Mouse (Mus musculus) layer of hippocampus, adult 9-10 months (tissue): ENCODE measurements around the gene Ermard.

Experiments used
- DNase-seq: peaks from one replicate; pipeline ENCODE4 v3.0.0; 2022; ENCODE audit warnings: low spot score

Ermard gene

DNA sequence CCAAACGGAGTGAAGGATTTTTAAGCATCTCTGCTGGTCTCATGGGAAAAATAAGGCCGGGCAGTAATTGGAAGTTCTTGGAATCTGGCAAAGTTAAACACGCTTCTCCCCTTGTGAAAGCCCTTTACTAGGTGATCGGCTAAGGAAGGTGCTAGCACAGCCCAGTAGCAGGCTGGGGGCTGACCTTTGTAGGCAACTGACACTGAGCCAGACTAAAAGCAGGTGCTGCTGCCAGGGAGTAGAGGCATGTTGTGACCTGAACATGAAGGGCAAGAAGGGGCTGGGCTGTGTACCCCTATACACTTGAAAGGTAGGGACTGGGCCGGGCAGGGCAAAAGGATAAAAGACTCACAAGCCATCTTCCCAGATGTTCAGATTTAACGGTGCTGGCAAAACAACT lies 19.3 kb downstream of the Ermard start:
- no peak for DNase-seq

DNA sequence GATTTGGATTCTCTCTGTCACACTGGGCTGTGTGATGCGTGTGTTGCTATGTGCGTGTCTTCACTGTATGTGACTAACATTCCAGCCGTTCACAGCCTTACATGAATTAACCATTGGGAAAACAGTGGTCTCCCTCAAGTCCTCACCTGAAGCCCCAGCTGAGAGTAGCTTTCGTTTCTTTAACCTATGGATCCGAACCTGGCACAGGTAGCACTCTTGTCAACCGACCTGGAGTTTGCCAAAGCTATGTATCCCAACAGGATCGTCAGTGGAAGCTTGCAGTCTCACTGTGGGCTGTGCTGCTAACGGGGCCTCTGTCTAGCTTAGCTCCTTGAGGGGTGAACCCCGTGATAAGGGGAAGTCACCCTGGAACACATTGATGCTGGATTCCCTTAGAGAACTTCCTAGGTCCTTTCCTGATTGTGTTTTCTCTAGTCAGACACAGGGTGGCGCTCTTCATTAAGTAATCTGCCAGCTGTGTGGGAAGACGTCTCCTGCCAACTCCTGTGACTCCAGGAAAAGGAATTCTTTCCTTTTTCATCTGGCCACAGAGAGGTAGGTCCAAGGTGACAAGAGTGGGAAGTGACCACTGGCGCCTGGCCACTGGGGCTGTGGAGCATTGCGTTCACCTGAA lies 24.5 kb downstream of the Ermard start:
- no peak for DNase-seq

DNA sequence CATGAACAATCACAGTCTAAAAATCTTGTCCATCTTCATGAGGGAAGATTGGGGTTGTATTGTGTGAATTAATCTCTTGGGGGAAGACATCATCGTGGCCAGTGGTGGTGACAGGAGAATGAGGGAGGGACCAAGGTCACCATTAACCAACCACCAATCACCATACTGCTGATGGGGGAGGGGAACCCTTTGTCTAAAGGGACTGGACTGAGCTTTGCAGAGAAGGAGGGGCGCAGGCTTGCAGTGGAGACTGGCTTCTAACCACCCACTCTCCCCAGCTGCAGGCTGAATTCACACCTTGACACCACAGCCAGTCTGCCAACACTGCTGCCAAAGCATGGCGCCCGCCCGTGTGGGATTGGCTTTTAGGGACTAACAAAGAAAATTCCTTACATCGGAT lies 25.1 kb downstream of the Ermard start:
- no peak for DNase-seq

DNA sequence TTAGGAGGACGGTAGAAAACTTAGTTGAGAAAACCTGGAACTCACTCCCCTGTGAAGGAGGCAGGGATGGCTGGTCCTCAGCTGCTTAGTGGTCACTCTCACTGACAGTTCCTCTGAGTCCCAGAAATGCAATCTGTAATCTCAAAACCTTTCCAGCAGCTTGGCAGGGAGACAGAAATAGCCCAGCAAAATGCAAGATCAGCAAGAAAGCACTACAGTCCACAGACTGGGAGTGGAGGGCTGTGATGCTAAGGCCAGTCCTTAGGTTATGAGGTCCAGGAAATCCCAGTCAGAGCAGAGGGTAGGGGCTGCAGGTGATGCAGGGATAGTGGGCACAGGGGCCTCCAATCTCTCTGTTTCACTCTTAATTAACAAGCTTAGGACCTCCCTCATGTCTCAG lies 25.9 kb downstream of the Ermard start:
- DNase-seq: no peak

DNA sequence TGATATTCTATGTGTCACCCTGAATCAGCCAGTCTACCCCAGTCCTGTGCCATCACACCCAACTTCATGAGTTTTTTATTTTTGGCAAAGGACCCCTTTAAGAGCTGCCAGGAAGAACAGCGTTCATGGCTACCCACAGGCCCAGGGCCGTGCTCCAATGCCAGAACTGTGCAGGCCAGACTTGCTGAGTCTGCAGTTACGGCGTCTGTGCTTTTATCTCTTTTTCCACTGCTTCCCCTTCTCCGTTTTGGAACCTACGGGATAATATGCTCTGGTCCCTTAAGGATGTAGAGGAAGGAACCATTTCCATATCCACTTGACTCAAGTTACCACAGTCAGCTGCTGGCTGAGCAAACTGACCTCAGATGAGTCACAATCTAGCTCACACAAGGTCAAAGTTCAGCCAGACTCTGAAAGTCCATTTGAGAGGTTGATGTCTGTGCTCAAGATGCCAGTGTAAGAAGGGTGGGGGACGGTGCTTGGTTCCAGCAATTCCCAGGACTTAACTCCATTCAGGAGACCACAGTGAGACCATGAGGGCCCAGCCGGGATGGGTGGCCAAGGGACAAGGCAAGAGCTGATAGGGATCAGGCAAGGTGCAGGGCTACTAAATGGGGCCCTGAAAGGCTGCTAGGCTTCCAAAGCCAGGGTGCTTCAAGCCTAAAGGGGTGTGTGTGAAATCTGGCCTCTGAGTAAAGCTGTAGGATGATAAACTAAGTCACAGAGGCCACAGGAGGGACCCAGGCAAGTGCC lies 27.2 kb downstream of the Ermard start:
- DNase-seq: no peak

DNA sequence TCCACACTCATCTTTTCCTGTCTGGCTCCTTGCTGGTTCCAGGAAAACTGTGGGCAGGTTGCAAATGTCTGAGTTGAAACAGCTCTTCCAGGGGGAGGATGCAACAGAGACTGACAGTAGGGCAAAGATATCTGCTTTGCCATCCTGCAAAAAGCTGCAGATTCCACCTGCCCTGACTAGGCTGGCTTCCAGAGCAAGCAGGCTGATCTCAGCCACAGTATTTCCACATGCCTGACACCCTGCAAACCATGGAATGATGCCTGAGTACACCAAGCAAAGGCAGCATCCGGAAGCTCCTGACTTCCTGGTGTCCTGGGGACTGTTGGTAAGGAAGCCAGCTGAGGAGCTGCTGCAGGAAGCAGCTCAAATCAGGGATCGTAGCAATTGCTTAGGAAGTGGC lies 28.1 kb downstream of the Ermard start:
- no peak for DNase-seq

DNA sequence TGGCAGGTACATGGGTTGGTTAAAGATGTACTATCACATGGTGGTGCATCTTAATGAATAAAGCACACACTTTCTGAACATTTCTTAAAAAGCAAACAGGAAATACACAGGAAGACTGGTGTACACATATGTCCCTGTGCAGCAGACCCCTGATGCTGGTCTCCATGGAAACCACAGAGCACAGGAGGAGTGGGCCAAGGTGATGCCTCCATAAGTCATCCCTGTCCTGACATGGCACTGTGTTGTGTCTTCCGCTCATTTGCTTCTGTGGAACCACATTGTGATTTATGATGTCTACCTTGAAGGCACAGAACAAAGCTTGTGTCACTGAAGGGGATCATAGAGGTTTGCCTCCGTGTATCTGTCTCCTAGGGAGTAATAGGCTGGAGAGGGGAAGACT lies 31.2 kb downstream of the Ermard start:
- DNase-seq: no peak

DNA sequence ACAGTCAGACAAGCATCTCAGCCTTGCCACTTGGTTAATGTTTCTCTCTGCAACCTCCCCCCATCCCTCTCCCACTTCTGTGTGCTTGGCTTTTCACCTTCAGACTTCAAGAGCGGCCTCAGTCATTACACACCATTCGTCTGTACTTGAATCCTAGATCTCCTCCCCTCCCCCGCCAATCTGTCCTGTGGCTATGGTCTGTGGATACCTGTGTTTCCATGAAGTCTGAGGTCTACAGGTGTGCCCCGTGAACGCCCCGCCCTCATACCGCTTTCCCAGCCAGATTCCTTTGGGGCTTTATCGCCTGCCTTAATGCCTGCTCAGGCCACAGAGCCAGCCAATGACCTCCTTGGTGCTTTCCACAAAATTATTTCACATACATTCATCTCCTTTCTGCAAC lies 34.0 kb downstream of the Ermard start:
- no peak for DNase-seq

DNA sequence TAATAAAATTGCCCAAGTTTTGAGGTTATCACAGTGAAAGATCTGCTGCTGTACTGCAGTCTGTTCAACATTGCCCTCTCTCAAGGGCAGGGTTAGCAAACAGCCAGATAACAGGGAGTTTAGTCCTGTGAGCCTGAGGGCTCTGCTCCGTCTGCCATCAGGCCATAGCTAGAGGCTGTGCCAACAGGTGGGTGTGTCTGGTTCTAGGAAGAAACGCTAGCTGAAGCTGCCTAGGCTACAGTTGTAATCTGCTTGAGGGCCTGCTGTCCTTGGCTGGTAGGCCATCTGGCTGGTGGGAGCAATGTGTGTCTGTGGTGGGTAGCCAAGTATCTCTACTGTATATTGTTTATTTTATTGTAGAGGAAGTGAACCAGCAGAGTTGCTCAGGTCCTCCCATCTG lies 36.5 kb downstream of the Ermard start:
- DNase-seq: no peak

DNA sequence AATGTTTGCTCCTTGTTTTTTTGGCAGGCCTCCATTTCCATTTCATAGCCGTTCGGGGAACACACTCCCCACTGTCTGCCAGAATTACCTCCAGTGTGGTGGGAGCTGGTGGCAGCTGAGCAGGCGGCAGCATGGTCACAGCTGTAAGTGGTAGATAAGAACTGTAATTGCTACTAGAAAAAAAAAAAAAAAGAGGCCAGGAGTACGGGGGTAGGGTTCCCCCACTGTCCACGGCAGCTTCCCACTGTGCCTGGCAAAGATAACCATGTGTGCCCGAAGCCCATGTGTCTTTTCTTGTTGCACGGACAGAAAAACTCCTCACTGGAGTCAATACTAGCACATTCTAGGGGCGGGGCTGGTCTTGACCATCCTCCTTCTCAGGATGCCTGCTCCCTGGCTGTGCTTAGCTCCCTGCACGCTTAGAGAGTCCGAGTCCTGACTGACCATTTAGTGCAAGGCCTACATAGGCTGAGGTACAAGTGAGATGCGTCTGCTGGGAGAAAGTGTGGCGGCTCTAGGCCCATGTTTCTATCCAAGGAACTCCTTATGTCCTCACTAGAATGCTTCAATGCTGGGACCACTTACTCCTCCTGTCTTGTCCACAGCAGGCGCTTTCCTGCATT lies 43.3 kb downstream of the Ermard start:
- DNase-seq: no peak

DNA sequence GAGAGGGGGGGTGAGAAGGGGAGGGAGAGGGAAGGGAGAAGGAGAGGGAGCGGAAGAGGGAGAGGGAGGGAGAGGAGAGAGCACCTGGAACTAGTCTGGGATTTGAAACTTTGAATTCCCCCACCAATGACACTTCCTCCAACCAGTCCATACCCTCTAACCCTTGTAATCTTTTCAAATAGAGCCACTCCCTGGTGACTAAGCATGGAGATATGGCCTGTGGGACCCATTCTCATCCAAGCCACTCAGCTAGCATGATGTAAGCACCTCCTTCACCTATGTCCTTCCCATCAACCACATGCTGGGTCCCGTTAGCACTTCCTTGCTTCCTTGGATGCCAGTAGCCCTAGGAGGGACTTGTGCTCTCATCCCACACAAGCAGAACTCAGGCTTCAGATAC lies 44.0 kb downstream of the Ermard start:
- DNase-seq: no peak

DNA sequence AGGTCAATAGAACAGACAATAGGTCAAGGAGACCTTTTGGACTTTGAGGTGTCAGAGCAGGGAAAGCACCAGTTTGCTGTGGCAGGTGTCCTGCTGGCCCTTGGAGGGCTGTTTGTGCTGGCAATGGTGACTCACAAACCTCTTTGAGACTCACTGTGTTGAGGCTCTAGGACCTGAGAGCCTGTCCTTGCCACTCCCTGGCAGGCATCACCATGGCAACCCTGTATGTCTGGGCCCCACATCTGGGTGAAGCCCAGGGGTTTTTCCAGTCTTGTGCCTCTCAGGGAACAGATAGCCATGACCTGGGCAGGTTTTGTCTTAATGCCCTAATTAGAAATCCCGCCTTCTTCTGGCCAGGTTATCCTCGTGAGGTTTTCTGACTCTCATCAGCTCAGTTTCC lies 47.2 kb downstream of the Ermard start:
- no peak for DNase-seq

DNA sequence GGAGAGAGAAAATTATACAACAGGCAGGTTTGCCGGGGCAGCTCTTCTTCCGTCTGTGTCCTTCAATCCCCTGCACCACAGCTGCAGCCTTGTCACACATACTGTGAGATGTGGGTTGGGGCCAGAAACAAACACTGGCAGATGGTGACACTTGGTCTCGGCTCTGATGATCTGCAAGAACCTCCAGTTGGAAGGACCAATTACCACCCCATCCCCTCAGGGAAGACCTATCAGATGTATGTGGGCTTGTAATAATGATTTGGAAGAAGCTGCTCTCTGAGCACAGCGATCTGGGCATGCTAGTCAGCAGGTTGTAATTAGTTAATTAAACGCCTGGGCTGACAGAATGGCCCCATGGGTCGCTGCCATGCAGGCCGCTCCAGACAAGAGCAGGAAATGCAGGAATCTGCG lies 47.6 kb downstream of the Ermard start:
- DNase-seq: no peak

DNA sequence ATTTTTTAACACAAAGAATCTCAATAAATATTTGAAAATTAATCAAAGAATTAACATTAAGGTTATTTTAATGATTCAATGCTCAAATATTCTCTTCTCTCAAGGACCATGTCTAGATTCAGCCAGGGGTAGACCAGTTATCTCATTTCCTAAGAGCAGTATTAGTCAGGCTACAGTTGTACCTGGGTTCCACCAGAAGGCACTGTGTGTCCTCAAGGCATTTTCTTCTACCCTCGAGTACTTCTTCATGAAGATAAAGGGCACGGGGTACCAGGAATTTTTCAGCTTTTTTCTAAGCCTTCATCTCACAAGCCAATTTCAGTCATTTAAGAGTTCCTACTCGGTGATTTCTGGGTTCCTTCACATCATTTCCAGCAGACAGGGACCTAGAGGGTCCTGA lies 50.7 kb downstream of the Ermard start:
- DNase-seq: no peak

DNA sequence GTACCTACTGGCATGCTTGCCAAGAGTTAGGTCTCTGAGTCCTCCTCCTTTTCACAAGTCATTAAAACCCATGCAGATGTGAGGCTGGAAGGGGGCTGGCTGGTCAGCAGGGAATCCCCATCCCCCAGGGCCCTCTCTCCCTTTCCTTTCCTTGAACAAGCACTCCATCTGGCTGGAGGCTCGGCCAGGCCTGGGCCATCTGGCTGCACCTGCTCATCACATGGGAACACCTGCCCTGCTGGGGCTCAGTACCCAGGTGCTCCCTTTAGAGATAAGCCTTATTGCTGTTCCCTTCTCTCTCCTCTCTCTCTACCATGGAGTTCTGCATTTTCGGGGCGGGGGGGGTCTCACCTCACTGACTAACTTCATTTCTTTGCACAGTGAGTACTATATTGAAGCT lies 52.5 kb downstream of the Ermard start:
- no peak for DNase-seq

DNA sequence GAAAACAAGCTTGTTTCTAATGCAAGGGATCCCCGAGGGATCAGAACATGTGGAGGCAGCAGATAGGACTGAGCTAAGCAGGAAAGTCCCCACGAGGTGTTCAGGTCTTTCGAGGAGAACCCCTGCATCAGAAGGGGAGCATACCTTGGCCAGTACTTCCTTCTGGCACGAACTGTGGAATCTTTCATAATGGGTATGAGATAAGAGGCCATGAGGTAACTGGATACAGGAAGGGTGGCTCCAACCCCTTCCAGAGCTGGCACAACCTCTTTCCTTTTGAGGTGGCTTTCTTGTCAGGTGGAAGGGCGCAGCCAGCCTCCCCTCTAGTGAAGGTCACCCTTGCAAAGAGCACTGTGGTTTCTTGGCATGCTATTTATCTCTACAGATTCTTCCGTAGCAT lies 55.8 kb downstream of the Ermard start:
- DNase-seq: no peak

DNA sequence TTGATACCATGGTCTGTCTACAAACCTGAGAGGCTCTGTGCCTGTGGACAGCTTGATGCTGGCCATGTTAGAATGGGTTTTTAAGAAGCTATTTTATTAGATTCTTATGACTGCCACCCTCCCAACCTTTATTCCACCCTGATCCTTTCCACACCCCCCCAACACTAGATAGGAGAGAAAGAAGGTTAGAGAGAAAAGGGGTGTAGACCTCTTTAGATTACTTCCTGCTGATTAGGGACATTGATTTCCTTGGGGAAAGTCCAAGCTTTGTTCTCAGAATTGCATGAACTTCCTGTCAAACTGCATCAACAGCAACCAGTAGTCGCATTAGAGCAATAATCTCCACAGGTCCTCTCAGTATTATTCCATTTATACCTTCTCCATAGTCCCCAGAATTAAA lies 57.7 kb downstream of the Ermard start:
- no peak for DNase-seq

DNA sequence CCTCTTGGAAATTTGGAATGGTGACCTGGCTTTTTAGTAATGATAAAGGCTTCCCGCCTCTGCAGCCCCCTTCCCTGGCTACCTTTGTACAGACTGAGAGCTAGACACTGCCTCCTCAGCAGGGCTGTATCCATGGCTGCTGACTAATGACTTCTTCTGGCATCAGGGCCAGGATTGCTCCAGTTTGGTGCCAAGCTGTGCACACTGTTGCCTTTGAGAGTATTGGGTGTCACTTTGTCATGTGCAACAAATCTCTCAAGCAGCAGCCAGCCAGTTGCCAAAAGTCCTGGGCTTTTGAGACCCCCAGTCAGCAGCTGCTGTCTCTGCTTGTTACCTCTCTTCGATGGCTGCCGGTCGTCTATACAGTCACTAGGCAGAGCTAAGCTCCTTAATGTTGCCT lies 60.3 kb downstream of the Ermard start:
- DNase-seq: no peak

DNA sequence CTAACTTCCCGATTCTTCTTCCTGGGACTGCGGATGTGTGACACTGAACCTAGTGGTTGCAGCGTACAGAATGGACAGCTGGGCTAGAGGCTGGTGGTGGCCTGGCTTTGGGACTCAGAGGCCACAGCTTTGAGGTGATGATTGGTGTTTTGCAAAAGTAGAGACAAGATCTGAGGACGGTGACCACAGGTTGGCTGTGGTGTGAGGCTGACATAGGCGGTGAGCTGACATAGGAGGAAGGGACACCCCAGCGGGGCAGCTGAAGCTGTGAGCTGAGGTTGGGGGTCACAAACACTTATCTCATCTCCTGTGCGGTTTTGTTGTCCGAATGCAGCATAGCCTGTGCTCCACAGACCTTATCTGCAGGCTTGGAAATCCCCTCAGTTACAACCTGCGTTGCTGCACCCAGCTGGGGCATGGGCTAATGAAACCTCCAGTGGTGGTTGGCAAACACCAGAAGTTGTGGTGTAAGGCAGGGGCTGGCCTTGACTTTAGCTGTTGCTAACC lies 66.2 kb downstream of the Ermard start:
- DNase-seq: no peak

DNA sequence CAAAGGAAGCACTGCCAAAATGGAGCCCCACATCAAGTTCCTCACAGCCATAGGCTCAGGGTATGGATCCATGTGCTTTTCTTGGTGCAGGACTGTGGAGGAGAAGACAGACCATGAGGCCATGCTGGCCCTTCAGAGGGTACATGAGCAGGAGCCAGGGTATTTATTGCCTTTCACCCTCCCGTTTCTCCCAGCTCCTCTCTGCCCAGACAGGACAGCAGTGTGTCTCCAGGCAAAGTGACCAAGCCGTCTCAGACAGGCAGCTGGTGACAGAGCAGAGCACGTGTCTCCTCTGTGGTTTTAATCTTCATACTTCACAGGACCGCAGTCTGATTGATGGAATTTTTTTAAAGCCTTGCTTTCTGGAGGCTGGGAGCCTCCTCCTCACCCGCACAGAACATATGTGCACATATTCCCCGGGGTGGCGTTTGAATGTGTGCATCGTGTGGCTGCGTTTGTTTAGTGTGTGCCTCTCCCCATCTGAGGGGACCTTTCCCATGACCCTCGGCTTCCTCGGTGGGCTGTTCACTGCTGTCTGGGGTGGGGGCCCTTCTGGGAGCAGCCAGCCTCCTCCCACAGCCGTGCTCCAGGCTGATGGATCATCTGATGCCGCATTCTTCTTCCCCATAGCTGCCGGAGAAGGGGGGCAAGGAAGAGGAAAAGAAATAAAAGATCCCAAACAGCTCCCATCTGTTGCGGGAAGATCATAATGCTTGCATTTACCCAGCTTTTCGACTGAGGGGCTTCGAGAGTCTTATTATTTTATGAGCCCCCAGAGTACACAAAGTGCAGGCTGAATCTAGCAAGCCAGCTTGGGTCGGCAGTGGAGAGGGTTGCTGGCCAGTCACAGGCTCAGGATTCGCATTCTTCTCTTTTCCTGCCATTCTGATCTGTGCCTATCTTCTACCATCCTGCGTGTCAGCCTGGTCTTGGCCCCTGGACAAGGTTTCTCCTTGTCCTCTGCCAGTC lies 67.7 kb downstream of the Ermard start:
- peak; percentile 12 for DNase-seq

DNA sequence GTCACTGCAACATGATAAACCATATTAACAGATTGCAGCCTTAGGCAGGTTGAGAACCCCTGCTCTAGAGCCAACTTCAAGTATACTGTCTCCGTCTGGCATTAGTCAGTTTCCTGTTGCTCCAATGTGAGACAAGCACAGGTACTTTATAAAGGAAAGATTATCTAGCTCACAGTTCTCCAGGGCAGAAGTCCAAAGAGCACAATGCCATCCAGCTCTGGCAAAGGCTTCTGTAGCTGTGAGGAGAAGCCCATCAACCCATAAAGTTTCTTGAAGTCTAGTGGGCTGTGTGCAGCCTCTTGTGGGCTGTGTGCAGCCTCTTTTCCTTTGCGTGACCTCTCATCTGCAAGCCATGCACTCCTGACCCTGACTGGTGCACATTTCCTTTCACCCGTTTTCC lies 74.5 kb downstream of the Ermard start:
- no peak for DNase-seq

DNA sequence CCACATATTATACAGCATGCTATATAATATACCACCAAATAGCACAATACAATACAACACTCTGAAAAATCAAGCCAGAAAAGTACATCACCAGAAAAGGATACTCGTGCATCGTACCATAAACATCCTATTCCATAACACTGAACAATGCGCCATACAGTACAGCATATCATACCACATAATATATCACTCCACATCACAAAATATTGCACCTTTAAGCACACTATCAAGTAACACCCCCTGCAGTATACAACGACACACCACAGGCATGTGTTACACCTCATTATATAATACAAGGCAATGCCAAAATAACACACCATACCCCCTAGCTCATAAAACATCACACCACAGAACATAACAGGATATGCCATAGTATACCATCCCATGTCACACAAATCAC lies 79.1 kb downstream of the Ermard start:
- no peak for DNase-seq
